Mouse (Mus musculus): ENCODE results near the gene Gas7. TPM values are rescaled to one million over a fixed set of nuclear protein-coding genes. Genes with fewer than 3 reads are reported as not detected.

Gene Gas7
- total RNA-seq, 4 experiments from 2014 or later: 7.8 to 10.3 (median 8.3) TPM

DNA sequence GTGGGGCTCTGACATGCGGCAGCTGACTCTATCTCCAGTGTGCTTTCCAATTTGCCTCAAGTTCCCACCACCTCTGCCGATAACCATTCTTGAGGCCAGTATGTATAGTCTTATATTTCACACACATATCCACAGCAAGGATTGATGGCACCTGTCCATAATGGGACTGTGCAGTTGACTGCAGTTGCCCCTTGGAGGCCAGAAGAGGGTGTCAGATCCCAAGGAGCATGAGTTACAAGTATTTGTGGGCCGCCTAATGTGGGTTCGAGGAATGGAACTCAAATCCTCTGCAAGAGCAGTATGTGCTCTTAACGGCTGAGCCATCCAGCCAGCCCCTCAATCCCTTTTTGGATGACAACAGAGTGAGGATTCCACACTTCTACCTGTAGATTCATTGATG lies 119.1 kb downstream of the Gas7 start:
- DNase-seq (ENCODE audit: low spot score): no peak

DNA sequence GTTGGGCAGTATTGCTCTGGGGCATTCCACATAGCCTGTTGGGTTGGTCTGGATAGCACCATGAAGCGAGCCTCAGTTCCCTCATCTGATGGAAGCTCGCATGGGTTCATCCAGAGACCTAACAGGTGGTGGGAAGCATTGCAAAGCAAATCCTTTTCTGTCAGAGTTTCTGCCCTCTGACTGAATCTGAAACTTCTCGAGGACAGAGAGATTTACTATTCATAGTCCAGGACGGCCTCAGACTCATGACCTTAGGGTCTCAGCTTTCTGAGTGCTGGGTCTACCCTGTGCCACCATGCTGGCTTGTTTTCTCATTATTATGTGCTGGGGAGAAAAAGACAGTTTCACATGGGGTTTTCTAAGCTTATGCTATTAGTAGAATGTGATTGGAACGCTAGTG lies 122.2 kb downstream of the Gas7 start:
- DNase-seq (ENCODE audit: low spot score): no peak

DNA sequence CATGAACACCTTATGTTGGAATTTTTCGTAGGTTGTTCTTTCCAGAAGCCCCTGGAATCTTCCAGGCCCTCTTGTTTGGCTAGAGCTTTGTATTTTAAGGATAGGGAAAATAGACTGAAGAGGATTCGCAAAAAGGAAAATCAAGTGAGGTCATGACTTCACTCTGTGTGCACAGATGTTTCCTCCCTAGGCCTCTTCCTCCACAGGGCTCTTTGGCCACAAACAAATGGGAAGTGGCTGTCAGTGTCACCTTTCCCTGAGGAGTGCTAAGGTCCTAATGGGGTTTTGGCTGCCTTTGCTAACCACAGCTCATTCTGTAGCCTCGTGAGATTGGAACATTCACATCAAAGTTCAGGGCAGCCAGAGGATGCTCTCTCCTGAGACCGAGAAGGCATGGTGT lies 122.8 kb downstream of the Gas7 start:
- DNase-seq (ENCODE audit: low spot score): no peak

DNA sequence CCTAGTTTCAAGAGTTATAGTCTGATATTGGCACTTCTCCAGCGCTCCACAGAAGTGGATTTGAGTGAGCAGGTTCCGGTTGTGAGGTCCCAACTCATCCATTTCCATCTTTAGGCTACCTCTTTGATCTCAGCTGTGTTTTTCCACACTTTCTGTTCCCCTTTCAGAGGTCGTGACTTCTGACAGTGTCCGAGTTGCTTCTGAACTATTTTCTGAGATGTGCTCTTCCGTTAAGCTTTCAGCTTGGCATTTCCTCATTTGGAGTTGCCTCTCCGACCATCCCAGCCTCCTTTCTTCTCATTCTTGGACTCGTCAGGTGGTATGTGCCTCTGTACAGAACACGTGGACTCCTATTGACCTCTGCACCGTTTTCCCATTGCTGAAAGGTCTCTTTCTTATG lies 123.9 kb downstream of the Gas7 start:
- DNase-seq (ENCODE audit: low spot score): no peak

DNA sequence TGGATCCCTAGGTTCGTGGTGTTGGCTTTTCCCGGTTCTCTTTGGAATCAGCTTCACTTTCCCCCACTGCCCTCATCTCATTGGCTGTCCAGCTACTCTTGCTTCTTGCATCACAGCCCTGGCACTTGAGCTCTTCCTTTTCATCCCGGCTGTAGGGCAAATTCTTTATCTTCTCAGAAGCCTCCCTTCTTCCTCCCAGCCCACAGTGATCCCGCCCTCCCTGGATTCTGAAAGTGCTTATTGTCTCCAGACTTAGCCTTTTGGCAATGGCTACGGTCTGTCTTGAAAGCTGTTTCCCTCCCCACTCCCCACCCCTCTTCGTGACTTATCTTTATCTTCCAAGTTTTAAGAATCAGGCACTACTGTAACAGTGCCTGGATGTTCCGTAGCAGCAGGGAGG lies 126.3 kb downstream of the Gas7 start:
- no peak for DNase-seq (ENCODE audit: low spot score)

DNA sequence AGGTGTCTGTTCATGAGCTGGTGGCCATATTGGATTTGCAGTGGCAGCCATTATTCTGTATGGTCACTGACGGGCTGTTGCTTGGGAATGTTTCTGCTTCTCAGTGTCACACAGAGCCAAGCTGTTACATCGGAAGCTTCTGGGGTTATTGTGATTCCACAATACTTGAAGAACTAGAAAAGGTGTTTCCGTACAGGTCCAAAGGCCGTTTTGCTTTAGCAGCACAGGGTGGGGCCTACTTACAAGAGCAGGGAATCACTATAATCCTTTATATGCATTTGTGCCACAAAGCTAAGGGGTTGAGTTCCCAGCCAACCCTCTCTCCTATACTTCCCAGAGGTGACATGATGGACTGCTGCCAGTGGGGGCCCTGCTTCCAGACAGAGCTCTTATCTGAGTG lies 127.3 kb downstream of the Gas7 start:
- DNase-seq (ENCODE audit: low spot score): no peak

DNA sequence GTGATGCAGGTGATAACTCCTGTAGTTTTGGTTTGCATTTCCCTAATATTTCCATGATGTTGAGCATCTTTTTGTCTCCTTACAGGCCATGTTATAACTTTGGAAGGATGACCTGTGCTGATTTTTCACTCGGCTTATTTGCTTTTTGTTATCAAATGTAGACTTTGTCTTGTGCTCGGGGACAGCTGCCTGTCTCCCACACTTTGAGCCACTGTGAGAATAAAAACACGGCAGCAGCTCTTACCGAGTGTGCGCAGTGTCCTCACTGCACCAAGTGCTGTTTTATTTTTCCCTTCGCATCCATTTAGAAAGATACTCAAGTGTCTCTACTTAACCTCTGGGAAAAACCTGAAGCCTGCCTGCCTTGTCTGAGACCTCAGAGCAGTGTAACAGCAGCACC lies 129.8 kb downstream of the Gas7 start:
- no peak for DNase-seq (ENCODE audit: low spot score)

DNA sequence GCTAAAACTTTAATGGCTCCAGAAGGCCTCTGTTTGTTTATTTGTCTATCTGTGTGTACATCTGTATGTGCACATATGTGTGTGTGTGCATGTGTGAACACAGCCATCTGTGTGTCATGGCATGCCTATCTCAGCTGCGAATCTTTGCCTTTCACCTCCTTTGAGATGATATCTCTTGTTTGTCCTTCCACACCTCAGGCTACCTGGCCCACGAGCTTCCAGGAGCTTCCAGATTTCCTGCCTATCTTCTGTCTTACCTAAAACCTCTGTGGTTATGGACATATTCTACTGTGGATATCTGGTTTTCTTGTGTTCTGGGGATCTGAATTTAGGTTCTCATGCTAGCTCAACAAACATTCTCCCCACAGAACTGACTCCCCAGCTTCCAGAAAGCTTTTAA lies 130.4 kb downstream of the Gas7 start:
- no peak for DNase-seq (ENCODE audit: low spot score)

DNA sequence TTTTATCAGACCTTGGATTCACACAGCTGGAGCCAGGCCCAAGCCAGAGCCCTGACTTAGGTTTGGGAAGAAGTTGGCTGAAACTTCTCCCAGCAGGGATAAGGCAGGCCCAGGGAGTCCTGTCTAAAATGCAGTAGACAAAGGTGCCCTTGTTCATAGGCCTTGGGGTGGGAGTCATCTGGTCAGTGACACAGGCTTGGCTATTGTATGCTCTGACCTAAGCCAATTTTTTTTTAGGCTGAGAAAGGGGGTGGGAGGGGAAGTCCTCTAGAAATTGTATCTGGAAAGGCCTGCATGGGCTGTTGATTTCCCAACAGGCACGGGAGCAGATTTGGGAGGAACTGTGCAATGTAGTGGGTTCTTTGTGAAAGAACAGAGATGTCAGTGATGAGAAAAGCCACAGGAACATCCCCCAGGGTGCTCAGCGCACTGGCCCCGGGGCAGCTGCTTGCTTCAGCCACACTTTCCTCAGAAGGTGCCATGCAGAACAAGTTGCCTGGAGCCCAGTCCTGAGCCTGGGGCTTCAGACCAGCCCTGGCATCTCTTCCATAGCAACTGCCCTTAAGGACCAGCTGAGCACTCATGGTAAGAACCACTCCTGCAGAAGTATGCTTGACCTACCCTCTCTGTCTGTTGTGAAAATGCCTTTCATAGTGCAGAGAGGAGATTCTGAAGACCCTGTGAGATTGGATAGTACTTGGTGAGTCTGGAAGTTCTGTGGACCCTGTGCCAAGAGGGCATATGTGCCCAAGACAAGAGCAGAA lies 131.2 kb downstream of the Gas7 start:
- DNase-seq (ENCODE audit: low spot score): peak; percentile 72

DNA sequence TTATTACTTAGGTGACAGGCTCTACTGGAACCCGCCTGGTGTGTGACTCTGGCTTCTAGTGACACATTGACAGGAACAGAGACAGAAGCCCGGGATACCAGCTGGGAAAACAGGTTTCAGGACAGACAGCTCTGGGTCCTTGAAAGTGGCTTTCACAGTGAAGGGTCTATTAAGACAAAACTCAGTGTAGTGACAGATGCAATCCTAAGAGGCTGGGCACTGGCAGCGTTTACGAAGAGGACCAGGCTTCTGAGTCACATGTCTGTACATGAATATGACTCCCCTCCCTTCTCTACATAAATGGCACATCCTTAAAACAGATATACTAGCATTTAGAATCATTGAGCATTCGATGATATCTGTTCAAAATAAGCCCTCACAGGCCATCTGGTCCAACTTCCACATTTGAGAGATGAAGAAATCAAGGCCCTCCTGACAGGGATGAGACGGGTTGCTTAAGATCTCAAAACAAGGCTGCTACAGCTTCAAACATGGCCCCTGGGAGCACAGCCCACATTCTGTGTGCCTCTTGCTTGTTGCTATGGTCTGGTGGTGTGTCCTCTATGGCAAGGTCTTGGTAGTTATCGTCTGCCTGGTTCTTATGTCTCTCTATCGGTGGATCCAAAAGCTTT lies 133.1 kb downstream of the Gas7 start:
- no peak for DNase-seq (ENCODE audit: low spot score)

DNA sequence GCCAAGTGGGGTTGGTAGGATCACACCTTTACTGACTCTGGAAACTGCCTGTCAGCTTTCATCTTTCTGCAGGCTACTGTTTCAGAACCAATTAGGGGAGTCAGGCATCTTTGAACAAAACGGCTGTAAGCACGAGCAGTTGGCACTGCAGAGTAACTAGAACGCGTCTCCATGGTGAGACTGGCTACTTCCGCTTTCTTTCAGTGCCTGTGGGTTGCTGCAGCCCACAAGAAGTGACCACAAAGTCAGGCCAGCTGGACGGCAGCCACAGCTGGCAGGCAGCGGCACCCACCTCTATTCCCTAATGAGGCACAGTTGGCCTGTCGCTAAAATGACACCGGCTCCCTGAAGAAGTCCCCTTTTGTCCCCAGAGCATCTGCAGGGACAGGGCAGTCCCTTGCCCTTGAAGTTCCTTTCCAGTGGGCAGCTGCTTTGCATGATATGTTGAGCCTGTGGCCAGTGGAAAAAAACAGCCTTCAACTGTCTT lies 133.6 kb downstream of the Gas7 start:
- DNase-seq (ENCODE audit: low spot score): peak; percentile 62

DNA sequence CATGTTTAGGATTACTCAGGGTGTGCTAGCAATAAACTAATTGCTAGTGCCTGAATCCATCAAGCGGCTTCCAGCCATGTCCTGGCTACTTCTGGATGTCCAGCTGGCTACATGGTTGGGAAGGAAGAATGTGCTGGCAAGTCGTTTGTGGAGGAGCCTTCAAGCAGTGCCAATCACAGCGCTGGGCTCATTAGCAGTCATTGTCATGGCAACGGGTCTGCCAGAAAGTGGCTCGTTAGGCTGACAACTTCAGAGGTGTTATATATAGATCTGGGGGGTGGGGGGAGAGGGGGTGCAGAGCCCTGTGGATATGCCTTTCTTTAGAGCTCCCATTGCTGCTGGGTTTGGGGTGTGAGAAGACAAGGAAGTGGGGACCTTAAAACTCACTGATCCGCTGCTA lies 141.0 kb downstream of the Gas7 start:
- no peak for DNase-seq (ENCODE audit: low spot score)

DNA sequence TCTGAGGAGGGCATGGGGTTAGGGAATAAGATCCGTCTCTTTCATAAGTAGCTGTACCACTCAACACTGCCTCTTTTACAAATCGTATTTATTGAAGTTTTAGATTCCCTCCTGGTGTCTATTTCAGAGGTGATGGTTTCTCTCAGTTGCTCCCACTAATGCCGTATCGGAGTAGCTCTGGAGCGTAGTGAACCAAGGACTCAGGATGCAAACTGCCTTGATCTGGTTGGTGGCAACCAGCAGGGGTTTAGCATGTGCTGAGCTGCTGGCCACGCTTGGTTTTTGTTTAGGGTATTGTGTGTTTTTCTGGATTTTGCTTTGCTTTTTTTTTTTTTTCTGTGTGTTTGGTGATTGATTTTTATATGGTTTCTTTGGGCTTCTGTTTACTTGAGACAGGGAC lies 141.6 kb downstream of the Gas7 start:
- DNase-seq (ENCODE audit: low spot score): no peak

DNA sequence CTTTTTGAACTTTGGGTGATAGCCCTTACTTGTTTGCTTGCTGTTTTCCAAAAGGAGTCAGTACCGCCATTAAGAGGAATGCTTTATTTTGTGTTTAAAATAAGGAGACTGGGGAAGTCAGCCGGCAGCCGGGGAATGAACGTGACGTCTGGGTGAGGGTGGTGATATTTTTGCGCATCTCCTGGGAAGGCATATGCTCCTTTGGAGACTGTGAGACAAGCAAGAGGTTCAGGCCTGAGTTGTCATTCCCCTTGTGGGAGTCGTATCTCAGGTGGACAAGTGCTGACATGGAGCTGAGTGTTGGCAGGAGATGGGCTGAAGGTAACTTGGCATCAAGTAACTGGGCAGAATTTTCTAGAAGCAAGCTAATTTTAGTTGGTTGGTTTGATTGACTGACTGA lies 142.2 kb downstream of the Gas7 start:
- no peak for DNase-seq (ENCODE audit: low spot score)

DNA sequence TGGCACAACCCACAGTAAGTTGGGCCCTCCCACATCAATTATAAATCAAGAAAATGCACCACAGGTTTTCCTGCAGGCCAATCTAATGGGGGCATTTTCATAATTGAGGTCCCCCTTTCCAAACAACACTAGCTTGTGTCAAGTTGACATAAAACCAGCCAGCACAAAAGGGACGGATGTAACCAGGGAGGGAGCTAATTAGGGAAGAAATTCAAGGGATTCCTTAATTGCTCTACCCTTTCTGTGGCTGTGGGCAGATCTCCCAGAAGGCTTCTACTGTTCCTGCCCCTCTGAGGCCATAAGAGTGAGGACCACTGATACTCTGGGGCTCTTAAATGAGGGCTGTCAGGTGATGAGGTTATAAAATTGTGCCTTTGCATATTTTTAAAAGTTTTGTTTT lies 143.9 kb downstream of the Gas7 start:
- no peak for DNase-seq (ENCODE audit: low spot score)

DNA sequence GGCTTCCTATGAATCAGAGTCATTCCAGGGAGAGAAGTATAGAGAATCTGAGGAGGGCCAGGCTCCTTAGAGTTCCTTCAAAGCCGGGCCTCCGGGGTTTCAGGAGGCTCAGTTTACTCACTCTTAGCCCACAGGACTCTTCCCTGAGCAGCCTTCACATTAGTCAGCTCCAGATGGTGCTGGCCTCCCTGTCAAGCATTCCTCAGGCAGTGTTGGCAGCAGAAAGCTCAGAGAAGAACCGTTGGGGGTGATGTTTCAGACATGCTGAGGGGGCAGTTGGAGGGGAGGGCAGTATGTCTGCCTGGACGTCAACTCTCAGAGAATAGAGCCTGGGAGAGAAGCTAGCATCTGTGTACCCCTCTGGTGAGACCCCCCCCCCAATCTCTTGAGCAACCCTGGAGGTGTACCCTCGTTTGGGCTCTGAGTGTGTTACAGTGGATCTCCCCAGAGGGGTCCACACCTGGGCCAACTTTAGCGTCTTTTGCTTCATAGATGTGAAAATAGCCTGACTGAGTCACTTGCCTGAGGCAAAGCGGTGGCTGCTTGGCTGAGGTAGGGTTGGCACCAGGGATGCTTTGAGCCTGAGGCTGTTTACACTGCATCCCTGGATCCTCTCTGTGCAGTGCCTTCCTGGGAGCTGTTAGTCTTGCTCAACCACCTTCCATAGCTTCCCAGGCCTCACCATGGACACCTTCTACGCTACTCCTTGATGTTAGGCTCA lies 145.6 kb downstream of the Gas7 start:
- no peak for DNase-seq (ENCODE audit: low spot score)

DNA sequence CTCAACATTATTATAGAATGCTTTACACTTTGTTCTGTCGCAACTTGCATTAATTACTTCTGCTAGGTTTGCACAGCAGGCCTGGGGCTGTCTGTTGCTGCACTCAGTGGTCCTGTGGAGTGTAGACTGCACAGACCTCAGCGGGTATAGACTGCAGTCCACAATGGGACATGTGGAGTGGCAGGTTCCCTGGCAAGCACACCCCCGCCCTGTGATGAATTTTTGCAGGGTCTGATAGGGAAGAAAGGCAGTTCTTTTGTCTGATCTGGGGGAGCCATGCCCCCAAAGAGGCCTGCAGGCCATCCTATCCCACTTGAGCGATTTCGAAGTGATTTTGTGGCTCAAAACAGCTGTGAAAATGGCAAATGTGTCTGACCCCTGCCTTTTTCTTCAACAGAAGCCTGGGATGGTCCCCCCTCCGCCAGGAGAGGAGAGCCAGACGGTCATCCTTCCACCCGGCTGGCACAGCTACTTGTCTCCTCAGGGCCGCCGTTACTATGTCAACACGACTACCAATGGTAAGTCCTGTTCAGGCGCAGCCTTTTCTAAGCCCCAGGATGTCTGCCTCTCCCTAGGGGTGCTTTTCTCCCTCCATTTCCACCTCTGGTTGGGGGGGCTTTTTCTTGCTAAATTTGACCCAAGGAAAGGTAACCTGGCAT lies 147.6 kb downstream of the Gas7 start:
- no peak for DNase-seq (ENCODE audit: low spot score)

DNA sequence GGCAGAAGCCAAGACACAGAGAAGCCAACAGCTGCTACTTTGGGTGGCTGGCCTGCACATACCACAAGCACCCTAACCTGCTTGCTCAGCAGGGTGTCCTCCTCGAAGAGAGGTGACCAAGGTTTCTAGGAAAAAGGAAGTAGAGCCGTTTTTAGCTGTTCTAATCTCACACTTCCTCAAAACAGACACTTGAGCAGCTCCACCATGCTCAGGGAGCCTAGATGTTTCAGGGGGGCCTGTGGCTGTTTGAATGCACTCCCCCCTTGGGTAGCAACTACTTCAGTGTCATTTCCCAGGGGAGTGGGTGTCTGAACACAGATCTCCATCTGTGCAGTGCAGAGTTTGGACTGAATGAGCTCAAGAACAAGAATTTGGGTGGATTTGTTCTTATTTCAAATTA lies 149.2 kb downstream of the Gas7 start:
- no peak for DNase-seq (ENCODE audit: low spot score)

DNA sequence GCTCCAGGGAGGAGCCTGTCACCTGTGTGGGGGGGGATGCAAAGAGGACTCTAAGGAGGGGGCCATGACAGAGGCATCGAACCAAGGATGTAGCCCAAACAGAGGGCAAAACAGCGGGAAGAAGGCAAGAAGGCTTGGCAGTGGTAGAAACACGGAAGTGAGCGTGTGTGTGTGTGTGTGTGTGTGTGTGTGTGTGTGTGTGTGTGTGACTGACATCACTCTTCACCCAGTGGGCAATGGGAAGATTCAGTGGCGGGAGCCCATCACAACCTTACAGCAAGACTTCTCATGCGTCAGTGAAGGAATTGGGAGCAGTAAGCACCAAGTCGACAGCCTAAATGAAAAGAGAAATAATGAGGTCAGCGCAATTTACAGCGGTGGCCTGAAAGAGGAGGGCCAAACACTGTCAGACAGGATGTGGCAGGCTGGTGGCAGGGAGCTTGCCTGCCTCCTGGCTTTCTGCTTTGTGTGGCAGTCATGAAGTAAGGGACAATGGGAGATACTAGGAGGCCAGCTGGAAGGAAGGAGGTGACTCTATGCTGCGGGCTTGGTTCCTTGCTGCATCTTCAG lies 153.0 kb downstream of the Gas7 start:
- no peak for DNase-seq (ENCODE audit: low spot score)

DNA sequence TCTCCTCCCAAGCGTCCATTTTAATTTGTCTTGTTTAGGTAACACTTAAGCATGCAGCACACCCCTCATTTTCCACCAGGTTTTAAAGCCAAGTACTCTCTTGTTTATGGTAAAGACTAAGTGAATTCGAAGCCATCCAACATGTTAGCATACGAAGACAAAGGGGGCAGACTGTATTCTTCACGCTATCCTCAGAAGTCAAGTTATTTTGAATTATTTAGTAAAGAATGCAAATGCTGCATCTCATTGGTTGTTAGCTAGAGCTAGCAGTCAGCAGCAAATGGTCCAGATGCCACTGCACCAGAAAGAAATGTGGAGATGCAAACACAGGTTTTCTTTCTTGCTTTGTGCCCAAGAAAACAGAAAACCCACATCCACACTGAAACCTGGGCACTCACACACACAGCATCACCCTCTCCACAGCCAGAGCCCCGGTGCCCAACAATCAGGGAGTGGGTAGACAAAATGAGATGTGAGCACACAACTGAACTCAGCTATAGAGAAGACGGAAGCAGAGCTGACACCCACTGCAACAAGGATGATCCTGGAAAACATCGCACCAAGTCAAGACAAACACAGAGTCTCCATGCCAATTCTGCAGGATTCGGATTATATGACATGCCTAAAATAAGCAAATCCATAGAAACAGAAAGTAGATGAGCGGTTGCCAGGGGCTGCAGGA lies 157.1 kb downstream of the Gas7 start:
- no peak for DNase-seq (ENCODE audit: low spot score)

DNA sequence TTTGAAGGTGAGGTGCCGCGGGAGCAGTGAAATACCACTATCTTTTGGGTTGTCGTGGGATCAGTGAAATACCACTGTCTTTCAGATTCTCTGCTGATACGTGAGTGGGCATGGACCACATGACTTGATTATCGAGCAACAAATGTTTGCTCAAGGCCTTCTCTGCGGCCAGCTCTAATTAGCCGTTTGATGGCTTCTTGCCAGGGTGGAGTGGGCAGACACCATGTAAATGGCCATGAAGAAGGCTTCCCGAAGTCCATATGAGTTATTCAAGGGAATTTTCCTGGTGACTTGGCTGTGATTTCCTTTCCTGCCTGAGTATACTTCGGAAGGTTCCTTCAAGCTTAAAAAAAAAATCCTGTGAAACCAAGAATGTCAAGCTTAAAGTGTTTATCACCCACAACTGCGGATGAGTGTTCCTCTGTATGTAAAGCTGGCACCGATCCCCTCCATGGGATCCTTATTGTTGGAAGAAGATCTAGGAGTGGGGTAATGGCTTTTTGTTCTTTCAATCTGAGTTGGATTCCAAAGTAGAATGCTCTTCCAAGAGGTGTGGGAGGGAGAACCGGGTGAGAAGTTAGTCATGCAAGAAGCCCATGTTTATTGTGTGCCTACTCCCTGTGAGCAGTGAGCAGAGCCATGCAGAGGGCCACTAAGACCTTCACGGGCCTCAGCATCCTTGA lies 161.5 kb downstream of the Gas7 start:
- no peak for DNase-seq (ENCODE audit: low spot score)

Data from heart, adult 8-10 months (tissue).